Mouse (Mus musculus): ENCODE measurements around the gene Il1b. TPM values are rescaled to one million over a fixed set of nuclear protein-coding genes. Genes with fewer than 3 reads are reported as not detected.

The Il1b gene
- total RNA-seq, 2 experiments from 2014 or later: not detected

- DNase-seq: no peak
- Histone ChIP-seq H3K4me3 (no peak overlapping the region), H3K27ac (no peak overlapping the region)
- intact Hi-C loops (cut with DNase I): no loop called here
- TF ChIP-seq CTCF (IDR thresholded peaks at IDR 0.05): no peak
Observed at GRCm38 (mm10) chr2:129360197-129360596, 10.7 kb downstream of the Il1b start.

DNA sequence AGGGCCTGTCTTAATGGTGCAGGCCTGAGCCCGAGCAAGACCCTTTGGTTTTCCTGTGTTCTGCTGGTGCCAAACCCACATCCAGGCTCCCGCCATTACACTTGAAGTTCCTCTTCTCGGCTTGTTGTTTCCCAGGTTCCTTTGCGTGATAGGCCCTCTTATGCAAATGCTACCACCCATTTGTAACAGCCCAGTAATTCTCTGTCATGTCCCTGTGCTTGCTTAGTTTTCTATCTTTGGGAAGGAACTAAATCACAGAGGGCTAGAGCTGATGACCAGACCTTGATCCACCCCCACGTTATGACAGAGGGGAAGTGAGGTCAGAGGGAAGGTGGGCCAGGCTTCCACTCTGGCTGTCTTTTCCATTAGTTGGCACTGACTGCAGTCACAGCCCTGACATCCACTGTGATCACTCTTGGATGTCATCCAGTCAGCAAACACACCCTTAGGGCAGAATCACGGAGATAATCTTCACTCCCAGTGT is 32.8 kb downstream of the Il1b start:
- TF ChIP-seq CTCF (IDR thresholded peaks at IDR 0.05): no peak

DNA sequence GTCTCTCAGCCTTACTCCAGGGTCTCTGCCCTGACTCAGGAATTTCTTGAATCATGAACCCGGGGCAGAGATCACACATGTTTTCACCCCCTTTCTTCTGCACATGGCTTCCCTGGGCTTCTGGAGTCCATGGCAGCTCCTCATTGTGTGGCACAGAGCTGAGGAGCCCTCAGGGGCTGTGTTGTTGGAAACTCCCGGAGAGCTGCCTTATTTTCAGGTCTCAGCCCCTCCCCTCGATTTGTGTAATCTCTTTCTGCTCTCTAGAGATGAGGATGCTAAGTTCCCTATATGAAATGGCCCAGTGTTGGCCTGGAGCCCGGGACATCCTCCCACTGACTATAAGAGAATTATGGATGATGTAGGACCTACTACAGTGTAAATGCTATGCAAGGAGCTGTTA is 37.5 kb downstream of the Il1b start:
- intact Hi-C loops (cut with DNase I): no loop called here
- no peak for TF ChIP-seq CTCF (IDR thresholded peaks at IDR 0.05)
- DNase-seq: no peak
- H3K27ac ChIP-seq: no peak overlapping the region
- H3K4me3 ChIP-seq: no peak overlapping the region

More for the DNA sequence above, 32.8 kb downstream of the Il1b start:
- intact Hi-C loops (cut with DNase I): no loop called here
- Histone ChIP-seq H3K4me3 (no peak overlapping the region), H3K27ac (no peak overlapping the region)
- DNase-seq: no peak

- no peak overlapping the region for H3K27ac ChIP-seq
- DNase-seq: no peak
- intact Hi-C loops (cut with DNase I): no loop called here
- H3K4me3 ChIP-seq: no peak overlapping the region
- TF ChIP-seq CTCF (IDR thresholded peaks at IDR 0.05): no peak
Observed at GRCm38 (mm10) chr2:129330540-129330939, 40.4 kb downstream of the Il1b start.

GRCm38 (mm10) chr2:129330024-129330423 is 40.9 kb downstream of the Il1b start:
- intact Hi-C loops (cut with DNase I): no loop called here
- H3K4me3 ChIP-seq: no peak overlapping the region
- TF ChIP-seq CTCF (IDR thresholded peaks at IDR 0.05): no peak
- no peak overlapping the region for H3K27ac ChIP-seq
- DNase-seq: no peak

DNA sequence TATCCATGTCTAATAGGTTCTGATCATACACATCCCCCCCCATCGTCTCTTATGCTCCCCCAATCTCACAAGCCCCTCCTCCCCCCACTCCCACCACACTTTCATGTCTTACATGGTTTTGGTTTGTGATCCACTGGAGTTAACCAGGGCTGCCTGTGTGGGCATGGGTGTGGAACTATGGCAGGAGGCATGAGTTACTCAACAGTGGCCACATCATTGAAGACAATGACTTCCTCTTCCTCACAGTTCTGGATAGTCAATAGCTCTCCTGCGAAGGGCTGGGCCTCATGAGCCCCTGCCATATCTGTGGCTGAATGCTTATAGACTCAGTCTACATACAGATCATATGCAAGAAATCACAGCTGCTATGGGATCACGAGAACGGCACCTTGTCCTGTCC is 42.7 kb downstream of the Il1b start:
- H3K4me3 ChIP-seq: no peak overlapping the region
- no peak for DNase-seq
- TF ChIP-seq CTCF (IDR thresholded peaks at IDR 0.05): no peak
- intact Hi-C loops (cut with DNase I): no loop called here
- H3K27ac ChIP-seq: no peak overlapping the region

GRCm38 (mm10) chr2:129324216-129324615 is 46.7 kb downstream of the Il1b start:
- TF ChIP-seq CTCF (IDR thresholded peaks at IDR 0.05): no peak
- intact Hi-C loops (cut with DNase I): no loop called here
- Histone ChIP-seq H3K4me3 (no peak overlapping the region), H3K27ac (no peak overlapping the region)
- no peak for DNase-seq

- no peak for DNase-seq
- Histone ChIP-seq H3K27ac (no peak overlapping the region), H3K4me3 (no peak overlapping the region)
- no peak for TF ChIP-seq CTCF (IDR thresholded peaks at IDR 0.05)
- intact Hi-C loops (cut with DNase I): no loop called here
Observed at GRCm38 (mm10) chr2:129322117-129322635, 48.8 kb downstream of the Il1b start.

GRCm38 (mm10) chr2:129320033-129320605 is 50.8 kb downstream of the Il1b start:
- no peak for TF ChIP-seq CTCF (IDR thresholded peaks at IDR 0.05)
- no peak for DNase-seq
- intact Hi-C loops (cut with DNase I): no loop called here

GRCm38 (mm10) chr2:129315831-129316230 is 55.1 kb downstream of the Il1b start:
- intact Hi-C loops (cut with DNase I): no loop called here
- no peak for TF ChIP-seq CTCF (IDR thresholded peaks at IDR 0.05)
- H3K27ac ChIP-seq: no peak overlapping the region
- no peak for DNase-seq
- no peak overlapping the region for H3K4me3 ChIP-seq

More at GRCm38 (mm10) chr2:129320033-129320605, 50.8 kb downstream of the Il1b start:
- Histone ChIP-seq H3K27ac (no peak overlapping the region), H3K4me3 (no peak overlapping the region)

- Histone ChIP-seq H3K27ac (no peak overlapping the region), H3K4me3 (no peak overlapping the region)
- intact Hi-C loops (cut with DNase I): no loop called here
- no peak for TF ChIP-seq CTCF (IDR thresholded peaks at IDR 0.05)
- DNase-seq: no peak
Observed at GRCm38 (mm10) chr2:129314880-129315279, 56.1 kb downstream of the Il1b start.

Other genes with a start within 250 kb of the Il1b start
- gene Chchd5, start 241.4 kb downstream of the Il1b start, total RNA-seq (2021): 1 to 10 TPM; 9.2 to 9.4 TPM
- 10 to 100 TPM; 10.5 to 23.9 TPM for gene Slc20a1, start 172.4 kb downstream of the Il1b start, total RNA-seq (2021)
- under 1 TPM in 1 of 2 experiments, not detected in 1; 0.06 TPM for gene Ckap2l, start 73.9 kb downstream of the Il1b start, total RNA-seq (2021)
- not detected for gene Il1a, start 61.2 kb downstream of the Il1b start, total RNA-seq (2021)
- not detected for gene F830045P16Rik, start 165.5 kb upstream of the Il1b start, total RNA-seq (2021)
- gene Sirpa, start 221.7 kb upstream of the Il1b start, total RNA-seq (2021): 1 to 10 TPM; 5.0 to 7.4 TPM